Mouse (Mus musculus) CH12.LX (cell line): ENCODE results near the gene Isyna1. TPM values are rescaled to one million over a fixed set of nuclear protein-coding genes. Genes with fewer than 3 reads are reported as not detected.

ENCODE experiments used
- DNase-seq: peaks from one replicate; pipeline ENCODE4 v3.0.0-alpha.2; 2013; ENCODE audit errors: extremely low read depth
- H3K27ac ChIP-seq: 2 replicates; pipeline ENCODE4 v1.5.1; 2012; ENCODE audit warnings: low read depth, mild to moderate bottlenecking, control low read depth, moderate library complexity; ENCODE audit not compliant: insufficient read depth
- H3K27me3 ChIP-seq: replicated peaks from 2 replicates; pipeline ENCODE3; 2012; ENCODE audit warnings: inconsistent platforms
- H3K36me3 ChIP-seq, 2 experiments: replicated peaks in 1 of 2; 2 replicates each; pipeline versions ENCODE3 to v1.6.1; 2012; ENCODE audit warnings: inconsistent platforms in 1 of 2, low read length in 1 of 2, mild to moderate bottlenecking in 1 of 2, mixed read lengths in 1 of 2, moderate library complexity in 1 of 2; ENCODE audit not compliant: control insufficient read depth in 1 of 2, insufficient read depth in 1 of 2
- H3K4me1 ChIP-seq, 2 experiments: 2 replicates each; pipeline ENCODE4 v1.6.1; 2012; ENCODE audit warnings: inconsistent platforms in 1 of 2, moderate library complexity in 1 of 2; ENCODE audit not compliant: insufficient read depth in 2 of 2, control insufficient read depth in 1 of 2
- H3K4me2 ChIP-seq: 2 replicates; pipeline ENCODE4 v1.6.1; 2012; ENCODE audit warnings: low read depth, mild to moderate bottlenecking, control low read depth; ENCODE audit not compliant: poor library complexity, insufficient read depth, severe bottlenecking
- H3K4me3 ChIP-seq, 3 experiments: fragments of 150-350 bp in 1 of 3; sonication (generic) in 1 of 3; replicated peaks in 1 of 3; 2 replicates each; pipeline versions ENCODE3 to v1.5.1; 2011 to 2012; ENCODE audit warnings: low read depth in 2 of 3, low read length in 2 of 3, mild to moderate bottlenecking in 2 of 3, moderate library complexity in 2 of 3, control low read depth in 1 of 3, improper control_type of control experiment in 1 of 3, inconsistent platforms in 1 of 3, mixed read lengths in 1 of 3; ENCODE audit not compliant: poor library complexity in 1 of 3
- H3K79me2 ChIP-seq: replicated peaks from 2 replicates; pipeline ENCODE4 v1.6.1; 2012; ENCODE audit warnings: mild to moderate bottlenecking, moderate library complexity; ENCODE audit not compliant: control insufficient read depth, poor library complexity, insufficient read depth, severe bottlenecking; ENCODE audit errors: extremely low read depth
- H3K9ac ChIP-seq: 2 replicates; pipeline ENCODE4 v1.6.1; 2012; ENCODE audit warnings: low read depth, mild to moderate bottlenecking, control low read depth, moderate library complexity; ENCODE audit not compliant: insufficient read depth
- H3K9me3 ChIP-seq: replicated peaks from 2 replicates; pipeline ENCODE3; 2012; ENCODE audit warnings: low read length, inconsistent platforms, mixed read lengths
- BHLHE40 ChIP-seq: IDR thresholded peaks from 2 replicates; pipeline ENCODE4 v1.6.1; 2011; ENCODE audit warnings: mild to moderate bottlenecking, low read depth, low read length, improper control_type of control experiment
- CHD1 ChIP-seq: IDR thresholded peaks from 2 replicates; pipeline ENCODE4 v1.6.1; 2012; ENCODE audit warnings: low read depth, low read length, improper control_type of control experiment, inconsistent platforms
- CHD2 ChIP-seq: IDR thresholded peaks from 2 replicates; pipeline ENCODE4 v1.6.1; 2011; ENCODE audit warnings: low read length, improper control_type of control experiment
- CTCF ChIP-seq, 2 experiments: IDR thresholded peaks in 1 of 2; conservative IDR thresholded peaks in 1 of 2; 2 replicates each; pipeline ENCODE4 v1.5.1; 2011 to 2012; ENCODE audit warnings: low read depth in 2 of 2, low read length in 2 of 2, improper control_type of control experiment in 1 of 2, inconsistent platforms in 1 of 2, mild to moderate bottlenecking in 1 of 2, moderate library complexity in 1 of 2
- E2F4 ChIP-seq: IDR thresholded peaks from 2 replicates; pipeline ENCODE4 v1.6.1; 2011; ENCODE audit warnings: low read depth, low read length, improper control_type of control experiment; ENCODE audit not compliant: insufficient replicate concordance
- ELF1 ChIP-seq: IDR thresholded peaks from 2 replicates; pipeline ENCODE4 v1.6.1; 2014; ENCODE audit warnings: low read depth, mild to moderate bottlenecking, inconsistent platforms, low read length, improper control_type of control experiment
- EP300 ChIP-seq: IDR thresholded peaks from 2 replicates; pipeline ENCODE4 v1.6.1; 2011; ENCODE audit warnings: low read length, improper control_type of control experiment
- ETS1 ChIP-seq: conservative IDR thresholded peaks from 2 replicates; pipeline ENCODE4 v1.6.1; 2012; ENCODE audit warnings: low read depth, mild to moderate bottlenecking, inconsistent platforms, low read length, improper control_type of control experiment, moderate library complexity
- GABPA ChIP-seq: IDR thresholded peaks from 2 replicates; pipeline ENCODE4 v1.6.1; 2012; ENCODE audit warnings: low read depth, low read length, improper control_type of control experiment, inconsistent platforms; ENCODE audit not compliant: insufficient replicate concordance
- HCFC1 ChIP-seq: IDR thresholded peaks from 2 replicates; pipeline ENCODE4 v1.6.1; 2012; ENCODE audit warnings: low read depth, mild to moderate bottlenecking, inconsistent platforms, low read length, improper control_type of control experiment
- IRF4 ChIP-seq: IDR thresholded peaks from 2 replicates; pipeline ENCODE4 v1.6.1; 2014; ENCODE audit warnings: low read depth, mild to moderate bottlenecking, inconsistent platforms, low read length, improper control_type of control experiment
- JUN ChIP-seq: IDR thresholded peaks from 2 replicates; pipeline ENCODE4 v1.6.1; 2011; ENCODE audit warnings: low read depth, mild to moderate bottlenecking, low read length, improper control_type of control experiment, moderate library complexity; ENCODE audit not compliant: insufficient read depth
- JUND ChIP-seq: conservative IDR thresholded peaks from 2 replicates; pipeline ENCODE4 v1.6.1; 2011; ENCODE audit warnings: low read depth, low read length, improper control_type of control experiment
- KAT2A ChIP-seq: IDR thresholded peaks from 2 replicates; pipeline ENCODE4 v1.6.1; 2012; ENCODE audit warnings: low read length, improper control_type of control experiment, inconsistent platforms; ENCODE audit not compliant: insufficient replicate concordance
- MAFK ChIP-seq: IDR thresholded peaks from 2 replicates; pipeline ENCODE4 v1.6.1; 2011; ENCODE audit warnings: low read length, improper control_type of control experiment; ENCODE audit not compliant: insufficient replicate concordance
- MAX ChIP-seq: IDR thresholded peaks from 2 replicates; pipeline ENCODE4 v1.6.1; 2011; ENCODE audit warnings: low read length, improper control_type of control experiment
- MAZ ChIP-seq: IDR thresholded peaks from 2 replicates; pipeline ENCODE4 v1.6.1; 2012; ENCODE audit warnings: low read depth, mild to moderate bottlenecking, inconsistent platforms, low read length, improper control_type of control experiment, moderate library complexity
- MEF2A ChIP-seq: IDR thresholded peaks from 2 replicates; pipeline ENCODE4 v1.6.1; 2014; ENCODE audit warnings: low read depth, mild to moderate bottlenecking, inconsistent platforms, low read length, improper control_type of control experiment, borderline replicate concordance
- MXI1 ChIP-seq: IDR thresholded peaks from 2 replicates; pipeline ENCODE4 v1.6.1; 2011; ENCODE audit warnings: mild to moderate bottlenecking, low read depth, low read length, improper control_type of control experiment
- MYC ChIP-seq: IDR thresholded peaks from 2 replicates; pipeline ENCODE4 v1.6.1; 2011; ENCODE audit warnings: low read depth, mild to moderate bottlenecking, improper control_type of control experiment, low read length
- NELFE ChIP-seq: IDR thresholded peaks from 2 replicates; pipeline ENCODE4 v1.6.1; 2011; ENCODE audit warnings: low read depth, low read length, improper control_type of control experiment
- NRF1 ChIP-seq: IDR thresholded peaks from 2 replicates; pipeline ENCODE4 v1.6.1; 2014; ENCODE audit warnings: low read depth, mild to moderate bottlenecking, inconsistent platforms, low read length, improper control_type of control experiment, moderate library complexity
- PAX5 ChIP-seq: IDR thresholded peaks from 2 replicates; pipeline ENCODE4 v1.6.1; 2012; ENCODE audit warnings: low read length, inconsistent platforms, mixed read lengths
- POLR2A ChIP-seq: IDR thresholded peaks from 2 replicates; pipeline ENCODE4 v1.6.1; 2011; ENCODE audit warnings: low read depth, mild to moderate bottlenecking, improper control_type of control experiment, low read length
- POLR2AphosphoS2 ChIP-seq: IDR thresholded peaks from 2 replicates; pipeline ENCODE4 v1.6.1; 2011; ENCODE audit warnings: low read depth, low read length, improper control_type of control experiment
- RAD21 ChIP-seq: IDR thresholded peaks from 2 replicates; pipeline ENCODE4 v1.6.1; 2011; ENCODE audit warnings: low read depth, mild to moderate bottlenecking, low read length, improper control_type of control experiment, moderate library complexity
- RCOR1 ChIP-seq: conservative IDR thresholded peaks from 2 replicates; pipeline ENCODE4 v1.6.1; 2012; ENCODE audit warnings: low read depth, mild to moderate bottlenecking, inconsistent platforms, low read length, improper control_type of control experiment
- SIN3A ChIP-seq: IDR thresholded peaks from 2 replicates; pipeline ENCODE4 v1.6.1; 2012; ENCODE audit warnings: low read length, improper control_type of control experiment, inconsistent platforms
- SMC3 ChIP-seq: IDR thresholded peaks from 2 replicates; pipeline ENCODE4 v1.6.1; 2011; ENCODE audit warnings: low read depth, low read length, improper control_type of control experiment
- TBP ChIP-seq: conservative IDR thresholded peaks from 2 replicates; pipeline ENCODE4 v1.6.1; 2011; ENCODE audit warnings: low read depth, low read length, improper control_type of control experiment
- TCF12 ChIP-seq: IDR thresholded peaks from 2 replicates; pipeline ENCODE4 v1.6.1; 2014; ENCODE audit warnings: low read depth, mild to moderate bottlenecking, inconsistent platforms, low read length, improper control_type of control experiment
- UBTF ChIP-seq: IDR thresholded peaks from 2 replicates; pipeline ENCODE4 v1.6.1; 2012; ENCODE audit warnings: low read depth, mild to moderate bottlenecking, inconsistent platforms, low read length, improper control_type of control experiment, moderate library complexity
- USF1 ChIP-seq: IDR thresholded peaks from 2 replicates; pipeline ENCODE4 v1.6.1; 2014; ENCODE audit warnings: low read depth, mild to moderate bottlenecking, inconsistent platforms, low read length, improper control_type of control experiment
- USF2 ChIP-seq: conservative IDR thresholded peaks from 2 replicates; pipeline ENCODE4 v1.6.1; 2011; ENCODE audit warnings: low read depth, low read length, improper control_type of control experiment
- ZC3H11A ChIP-seq: IDR thresholded peaks from 2 replicates; pipeline ENCODE4 v1.6.1; 2012; ENCODE audit warnings: low read depth, mild to moderate bottlenecking, inconsistent platforms, low read length, improper control_type of control experiment
- ZKSCAN1 ChIP-seq: IDR thresholded peaks from 2 replicates; pipeline ENCODE4 v1.6.1; 2012; ENCODE audit warnings: low read depth, inconsistent platforms, low read length, improper control_type of control experiment, borderline replicate concordance
- ZMIZ1 ChIP-seq: IDR thresholded peaks from 2 replicates; pipeline ENCODE4 v1.6.1; 2012; ENCODE audit warnings: low read depth, mild to moderate bottlenecking, inconsistent platforms, low read length, improper control_type of control experiment
- ZNF384 ChIP-seq: IDR thresholded peaks from 2 replicates; pipeline ENCODE4 v1.6.1; 2012; ENCODE audit warnings: low read depth, low read length, improper control_type of control experiment, inconsistent platforms
- dilution Hi-C: fragments of 300-500 bp; cut with MboI; formaldehyde crosslinking; loops from 2 replicates; pipeline ENCODE4 v1.14.3; 2020; ENCODE audit warnings: low sequenced_read_pairs; ENCODE audit not compliant: extremely low pct_unique_long_range_greater_than_20kb, extremely low pct_ligation_motif_present
- in situ Hi-C: fragments of 300-500 bp; cut with MboI; formaldehyde crosslinking; loops from 3 replicates; pipeline ENCODE4 v1.14.3; 2019; ENCODE audit warnings: low sequenced_read_pairs, low pct_ligation_motif_present, low pct_unique_long_range_greater_than_20kb, mixed read lengths
- polyA plus RNA-seq: library from polyadenylated mRNA; unstranded; fragments of >175 nt; gene quantifications from 2 replicates; pipeline ENCODE4 v1.2.1, GENCODE M21; 2012; ENCODE audit warnings: low read depth; ENCODE audit not compliant: insufficient read length
- total RNA-seq, 2 experiments: library from RNA; depleted of rRNA; stranded (reverse); fragments of 300-350 nt in 1 of 2; fragments of >200 nt in 1 of 2; gene quantifications; 2 replicates each; pipeline ENCODE4 v1.2.3; 2012 to 2014

The Isyna1 gene
- total and polyA plus RNA-seq, 3 experiments = 99.9 to 163 (median 141) TPM

DNA sequence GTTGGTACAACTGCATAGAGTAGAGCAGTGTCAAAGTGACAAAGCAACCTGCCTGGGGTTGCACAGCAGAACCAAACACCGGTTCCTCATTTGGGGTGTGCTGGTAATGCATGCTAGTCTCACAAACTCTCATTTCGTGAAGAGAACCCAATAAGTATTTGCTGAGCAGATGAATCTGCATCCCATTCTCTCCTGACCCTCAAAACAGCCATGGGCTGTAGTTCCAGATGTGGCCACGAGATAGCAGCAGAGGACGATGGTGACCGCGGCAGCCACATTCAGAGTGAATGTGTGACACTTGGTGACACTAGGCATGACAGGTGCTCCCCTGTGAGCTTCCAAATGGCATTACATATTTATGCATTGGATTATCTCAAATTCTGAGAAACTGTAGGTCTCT lies 17.7 kb downstream of the Isyna1 start:
- Histone ChIP-seq H3K27ac (peak overlapping the region; percentile 69), H3K4me2 (peak overlapping the region; percentile 84), H3K27me3 (no peaks in the 10 kb centered on the region), H3K36me3 (no peaks in the 10 kb centered on the region), H3K9ac (peak overlapping the region; percentile 47), H3K4me3 (peak overlapping the region; percentile 61 to 79 (median 65)), H3K79me2 (0 out of 2 replicates have a peak, but pooled peaks cover under 1% of the 10 kb centered on the region), H3K4me1 (peaks cover 19 to 68% of the 10 kb centered on the region in 2 experiments), H3K9me3 (no peaks in the 10 kb centered on the region)
- in situ Hi-C loops (loop anchor here (5.0 kb wide), 1 partner anchor 35 kb away; no protein-coding TSS in a partner anchor), dilution Hi-C loops (no loop called here)
- peak; percentile 91 for DNase-seq
- TF ChIP-seq KAT2A (no peak), HCFC1 (no peak), PAX5 (no peak), ELF1 (no peak), NELFE (no peak; the same call in 1 of the 2 replicates), ZC3H11A (peak; percentile 58; the same call in 1 of the 2 replicates), SMC3 (peak; percentile 93), RAD21 (peak; percentile 98), POLR2AphosphoS2 (no peak), POLR2A (no peak), USF1 (no peak), ETS1 (no peak; the same call in 1 of the 2 replicates), TBP (0 out of 2 replicates have a peak, but pooled peaks have one; percentile 18), UBTF (no peak), GABPA (no peak), E2F4 (no peak), CHD1 (no peak), ZNF384 (no peak), CTCF (conservative IDR thresholded peaks at IDR 0.05 in 1 of 2, IDR thresholded peaks at IDR 0.05 in 1 of 2; ENCODE audit: low read depth in 2 of 2, low read length in 2 of 2) (peak; percentile 98), JUND (no peak), TCF12 (no peak), MAX (no peak), MAFK (no peak), JUN (no peak), BHLHE40 (no peak), MEF2A (no peak), MAZ (no peak), USF2 (no peak), EP300 (no peak), RCOR1 (no peak), IRF4 (no peak; the same call in 1 of the 2 replicates), CHD2 (no peak), NRF1 (peak; percentile 62; the same call in 1 of the 2 replicates), ZKSCAN1 (no peak), MYC (peak; percentile 85; the same call in 1 of the 2 replicates), SIN3A (no peak), ZMIZ1 (no peak), MXI1 (no peak; the same call in 1 of the 2 replicates)
